Mouse (Mus musculus) spleen, postnatal 14 days (tissue): ENCODE measurements around the gene Olfr320.
"Not testable (repeated sequence)": the region's sequence is repeated elsewhere in the genome, so short reads cannot be mapped to it uniquely, and the experiment has no call there.

Experiments used
- DNase-seq, 2 experiments: peaks; one replicate each; pipeline ENCODE4 v3.0.0; 2021 to 2022; ENCODE audit warnings: low spot score in 2 of 2

The Olfr320 gene

GRCm38 (mm10) chr11:58680799-58681198 lies at the start of gene Olfr320:
TSS of gene Olfr320 (plus strand) at chr11:58681099.
- no peak for DNase-seq

- no peak for DNase-seq
These were observed 46.0 kb upstream of the Olfr320 start for GRCm38 (mm10) chr11:58634878-58635277.

GRCm38 (mm10) chr11:58636376-58636977 lies 44.4 kb upstream of the Olfr320 start:
- DNase-seq = peak; percentile 45 to 61

- DNase-seq = no peak
These were observed 42.7 kb upstream of the Olfr320 start for GRCm38 (mm10) chr11:58638176-58638701.

GRCm38 (mm10) chr11:58640272-58640867 lies 40.5 kb upstream of the Olfr320 start, which contains the start of gene Trim58:
TSS of gene Trim58 (plus strand) at chr11:58640465.
- peak; percentile 62 to 72 for DNase-seq

GRCm38 (mm10) chr11:58641057-58641456 lies 39.8 kb upstream of the Olfr320 start:
- peak in 1 of 2 experiments; percentile 30 for DNase-seq

- peak; percentile 50 to 68 for DNase-seq
These were observed 39.1 kb upstream of the Olfr320 start for GRCm38 (mm10) chr11:58641638-58642358.

- DNase-seq = peak; percentile 61 to 72
These were observed 37.5 kb upstream of the Olfr320 start for GRCm38 (mm10) chr11:58643350-58643749.

GRCm38 (mm10) chr11:58655151-58655550 lies 25.7 kb upstream of the Olfr320 start:
- no peak for DNase-seq

- no peak for DNase-seq
These were observed 22.3 kb upstream of the Olfr320 start, which contains the start of gene Olfr322 for GRCm38 (mm10) chr11:58658596-58658995. TSS of gene Olfr322 (plus strand) at chr11:58658782.

GRCm38 (mm10) chr11:58669252-58669651 lies 11.6 kb upstream of the Olfr320 start:
- DNase-seq = no peak

GRCm38 (mm10) chr11:58671825-58672224 lies 9.1 kb upstream of the Olfr320 start:
- DNase-seq = no peak

GRCm38 (mm10) chr11:58698862-58699261 lies 18.0 kb downstream of the Olfr320 start, which contains the start of gene Olfr319:
TSS of gene Olfr319 (plus strand) at chr11:58699162.
- DNase-seq = no peak

GRCm38 (mm10) chr11:58709086-58709485 lies 28.2 kb downstream of the Olfr320 start:
- no peak for DNase-seq

- DNase-seq = not testable (repeated sequence)
These were observed 36.8 kb downstream of the Olfr320 start for GRCm38 (mm10) chr11:58717723-58718122.

GRCm38 (mm10) chr11:58719701-58720100 lies 38.8 kb downstream of the Olfr320 start:
- DNase-seq = no peak

GRCm38 (mm10) chr11:58723914-58724313 lies 43.0 kb downstream of the Olfr320 start, which contains the start of gene Olfr318:
TSS of gene Olfr318 (minus strand) at chr11:58724014.
- no peak for DNase-seq

GRCm38 (mm10) chr11:58727896-58728650 lies 47.2 kb downstream of the Olfr320 start:
- DNase-seq = not testable (repeated sequence)

- no peak for DNase-seq
These were observed 52.5 kb downstream of the Olfr320 start for GRCm38 (mm10) chr11:58733372-58733771.
